Comparison of ENCODE assay signal across 8 mouse cellular contexts in genomic region chr14:21659652-21660051, GRCm38 (mm10). TPM values are rescaled to one million over a fixed set of nuclear protein-coding genes. Genes with fewer than 3 reads are reported as not detected.
DNase-seq lines count a peak whose midpoint lies in the region; ATAC-seq and TF ChIP-seq lines count a peak whose summit lies in the region.

No protein-coding gene starts in this region.

- intact Hi-C loops in left cerebral cortex, adult 2 months (cut with DNase I), result loop anchor here (2.0 to 5.0 kb wide), 4 partner anchors 21 to 523 kb away; no protein-coding TSS in a partner anchor
- intact Hi-C loops in left cerebral cortex, postnatal 36 days (cut with DNase I), result loop anchor here (5.0 kb wide), 2 partner anchors 157 to 522 kb away; no protein-coding TSS in a partner anchor
- intact Hi-C loops in left cerebral cortex, postnatal 4 days (cut with DNase I), result loop anchor here (10.0 kb wide), 2 partner anchors 155 to 525 kb away; no protein-coding TSS in a partner anchor

- TF ChIP-seq CTCF in left cerebral cortex, adult 2 months (IDR thresholded peaks at IDR 0.05), result peak; percentile 73
- peak; percentile 85; the same call in 1 of the 2 replicates for TF ChIP-seq CTCF in embryonic fibroblast, embryonic 13.5 days (IDR thresholded peaks at IDR 0.05; ENCODE audit: borderline replicate concordance, insufficient read depth, low read length)

- no peak overlapping the region for H3K9ac ChIP-seq in midbrain, embryonic 11.5 days (ENCODE audit: low read length)

- 0 out of 2 replicates have a peak, but pooled peaks have one; percentile 67 for ATAC-seq in midbrain, embryonic 11.5 days (ENCODE audit: low FRiP score)

- no peak overlapping the region for H3K4me2 ChIP-seq in midbrain, embryonic 11.5 days

- peak overlapping the region; percentile 64 for H3K27ac ChIP-seq in left cerebral cortex, adult 2 months
- no peak overlapping the region for H3K27ac ChIP-seq in embryonic fibroblast, embryonic 13.5 days (ENCODE audit: insufficient read depth, low read length)
- no peak overlapping the region for H3K27ac ChIP-seq in hindbrain, embryonic 10.5 days
- H3K27ac ChIP-seq in midbrain, embryonic 11.5 days (ENCODE audit: low read depth, low read length), result no peak overlapping the region

- no peaks in the 10 kb centered on the region for H3K4me1 ChIP-seq in embryonic fibroblast, embryonic 13.5 days (ENCODE audit: control insufficient read depth, insufficient read depth, low read length)
- peaks cover 15% of the 10 kb centered on the region for H3K4me1 ChIP-seq in hindbrain, embryonic 10.5 days (replicated peaks)
- H3K4me1 ChIP-seq in midbrain, embryonic 11.5 days (ENCODE audit: control insufficient read depth, insufficient read depth, low read length), result no peaks in the 10 kb centered on the region

- peaks cover 37% of the 10 kb centered on the region for H3K36me3 ChIP-seq in hindbrain, embryonic 10.5 days
- peaks cover 5% of the 10 kb centered on the region; the same call in 1 of the 2 replicates for H3K36me3 ChIP-seq in midbrain, embryonic 11.5 days (ENCODE audit: control insufficient read depth, insufficient read depth, low read length)

- peak overlapping the region; percentile 13; the same call in 1 of the 2 replicates for H3K4me3 ChIP-seq in left cerebral cortex, adult 2 months
- no peak overlapping the region for H3K4me3 ChIP-seq in embryonic fibroblast, embryonic 13.5 days (ENCODE audit: insufficient read depth, low read length)
- no peak overlapping the region for H3K4me3 ChIP-seq in hindbrain, embryonic 10.5 days
- H3K4me3 ChIP-seq in midbrain, embryonic 11.5 days (ENCODE audit: low read depth, low read length), result no peak overlapping the region

- WGBS in hindbrain, embryonic 10.5 days, result 33% methylated on average over 5 of the region's 5 CpGs
- 38% methylated on average over 5 of the region's 5 CpGs for WGBS in midbrain, embryonic 11.5 days

- peak; percentile 52 to 65 for DNase-seq in left cerebral cortex, adult 2 months (ENCODE audit: extremely low spot score in 1 of 2, low spot score in 2 of 2)
- no peak for DNase-seq in left cerebral cortex, postnatal 36 days (ENCODE audit: low spot score in 2 of 2)
- peak; percentile 91 for DNase-seq in brain, adult 2 months (ENCODE audit: low read depth, low spot score)
- DNase-seq in hindbrain, embryonic 10.5 days (ENCODE audit: low spot score), result peak; percentile 56
- DNase-seq in left cerebral cortex, postnatal 4 days, result peak; percentile 70
- no peak for DNase-seq in midbrain, embryonic 11.5 days (ENCODE audit: low spot score, missing footprints)
- DNase-seq in spleen, postnatal 4 days (ENCODE audit: low spot score in 2 of 2), result peak; percentile 57 to 76

- TF ChIP-seq POLR2A in embryonic fibroblast, embryonic 13.5 days (IDR thresholded peaks at IDR 0.05; ENCODE audit: low read depth, low read length), result no peak

- H3K27me3 ChIP-seq in hindbrain, embryonic 10.5 days (ENCODE audit: insufficient read depth, poor library complexity, severe bottlenecking), result no peaks in the 10 kb centered on the region
- H3K27me3 ChIP-seq in midbrain, embryonic 11.5 days (ENCODE audit: control insufficient read depth, insufficient read depth, low read length), result no peaks in the 10 kb centered on the region

- H3K9me3 ChIP-seq in hindbrain, embryonic 10.5 days, result no peaks in the 10 kb centered on the region
- no peaks in the 10 kb centered on the region for H3K9me3 ChIP-seq in midbrain, embryonic 11.5 days (ENCODE audit: control insufficient read depth, low read length)

RNA-seq across cellular contexts. Expression of gene Dupd1, which starts 54.7 kb away (rescaled TPM):
- total RNA-seq in left cerebral cortex, adult 2 months (2021), result not detected
- total RNA-seq in left cerebral cortex, postnatal 36 days (2021), result under 1 TPM in 1 of 2 experiments, not detected in 1; 0.37 TPM
- polyA plus RNA-seq in embryonic fibroblast, embryonic 13.5 days (2011; ENCODE audit: insufficient read length, low read depth, missing spikeins), result not detected in 2 replicates
- 0.14 and 0.22 TPM in 2 replicates for polyA plus RNA-seq in hindbrain, embryonic 10.5 days (2016; fragmentation: Nextera tagmentation; extraction: Ambion mirVana)
- not detected for total RNA-seq in left cerebral cortex, postnatal 4 days (2021)
- polyA plus RNA-seq in midbrain, embryonic 11.5 days (2014; fragmentation: Nextera tagmentation; extraction: Ambion mirVana), result not detected in 2 replicates

Comparison
In these comparisons a context has a peak if more than half of its experiments do, and no peak if none do; other contexts are left out.
1. DNase-seq: peak in left cerebral cortex, adult 2 months (2 of 2), brain, adult 2 months (single experiment), hindbrain, embryonic 10.5 days (single experiment), left cerebral cortex, postnatal 4 days (single experiment) and spleen, postnatal 4 days (2 of 2); none in left cerebral cortex, postnatal 36 days (0 of 2) and midbrain, embryonic 11.5 days (single experiment).